Mouse (Mus musculus) myocyte (in vitro differentiated cells): ENCODE data around the gene Rps19bp1.

Experiments
- CEBPB ChIP-seq: IDR thresholded peaks from 2 replicates; pipeline ENCODE4 v1.6.1; 2011; ENCODE audit warnings: mild to moderate bottlenecking, moderate library complexity; ENCODE audit not compliant: poor library complexity, insufficient read depth, severe bottlenecking
- E2F4 ChIP-seq: IDR thresholded peaks from one replicate; pipeline ENCODE4 v1.6.1; 2011; ENCODE audit warnings: mild to moderate bottlenecking, control low read depth, moderate library complexity; ENCODE audit not compliant: insufficient read depth
- MAX ChIP-seq: IDR thresholded peaks from one replicate; pipeline ENCODE4 v1.6.1; 2011; ENCODE audit warnings: low read depth, mild to moderate bottlenecking, control low read depth
- MYOG ChIP-seq, 3 experiments: IDR thresholded peaks; one replicate each; pipeline ENCODE4 v1.6.1; 2011; ENCODE audit warnings: control low read depth in 2 of 3, low read depth in 2 of 3, mild to moderate bottlenecking in 2 of 3; ENCODE audit not compliant: insufficient read length in 2 of 3, control insufficient read depth in 1 of 3, insufficient read depth in 1 of 3
- POLR2A ChIP-seq: IDR thresholded peaks from one replicate; pipeline ENCODE4 v1.6.1; 2011; ENCODE audit warnings: low read depth, mild to moderate bottlenecking, control low read depth, moderate library complexity; ENCODE audit not compliant: insufficient read length
- REST ChIP-seq: IDR thresholded peaks from one replicate; pipeline ENCODE4 v1.6.1; 2011; ENCODE audit warnings: mild to moderate bottlenecking, control low read depth, moderate library complexity; ENCODE audit not compliant: insufficient read depth, insufficient read length
- TCF12 ChIP-seq: IDR thresholded peaks from one replicate; pipeline ENCODE4 v1.6.1; 2011; ENCODE audit warnings: mild to moderate bottlenecking, control low read depth; ENCODE audit not compliant: poor library complexity, insufficient read depth, severe bottlenecking
- TCF3 ChIP-seq: IDR thresholded peaks from one replicate; pipeline ENCODE4 v1.6.1; 2011; ENCODE audit warnings: low read depth, control low read depth; ENCODE audit not compliant: insufficient read length
- USF1 ChIP-seq: IDR thresholded peaks from one replicate; pipeline ENCODE4 v1.6.1; 2011; ENCODE audit warnings: low read depth, mild to moderate bottlenecking, control low read depth, moderate library complexity

GRCm38 (mm10) chr15:80248596-80248995 is 15.5 kb downstream of the Rps19bp1 start:
- TF ChIP-seq REST, result no peak
- no peak for TF ChIP-seq POLR2A
- no peak for TF ChIP-seq E2F4
- TF ChIP-seq TCF3, result no peak
- TF ChIP-seq USF1, result no peak
- no peak for TF ChIP-seq TCF12
- no peak for TF ChIP-seq MYOG (IDR thresholded peaks at IDR 0.05; ENCODE audit: control insufficient read depth in 1 of 3, insufficient read depth in 1 of 3, insufficient read length in 2 of 3, low read depth in 2 of 3)
- TF ChIP-seq MAX, result no peak
- no peak for TF ChIP-seq CEBPB
